Mouse (Mus musculus): ENCODE data around the gene Syncrip. TPM values are rescaled to one million over a fixed set of nuclear protein-coding genes. Genes with fewer than 3 reads are reported as not detected.

Syncrip gene
- polyA plus RNA-seq, 1 experiment = 7.9 TPM

DNA sequence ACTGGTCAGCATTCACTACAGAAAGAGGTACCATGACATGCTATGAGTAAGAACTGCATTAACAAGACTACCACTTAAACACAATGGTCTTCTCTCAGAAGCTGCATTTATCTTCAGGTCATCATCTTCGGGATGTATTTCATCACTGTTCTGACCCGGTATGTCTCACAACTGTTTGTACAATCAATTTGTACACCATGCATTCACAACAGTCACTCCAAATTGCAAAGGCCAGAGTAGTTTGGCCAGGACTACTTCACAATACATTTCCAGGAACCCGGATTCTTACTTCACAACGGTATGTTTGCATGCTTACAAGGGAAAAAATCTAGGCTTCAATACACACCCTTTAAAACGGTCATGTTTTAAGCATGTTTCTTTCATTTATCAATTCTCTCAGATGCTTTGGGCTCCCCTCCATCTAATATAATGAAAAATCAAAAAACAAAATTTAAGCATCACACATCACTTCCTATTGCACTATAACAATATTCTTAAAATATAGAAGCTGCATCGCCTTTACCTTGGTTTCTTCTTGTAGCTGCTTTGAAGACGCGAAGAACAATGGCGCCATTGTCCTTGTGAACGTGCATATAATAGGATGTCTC is 39.7 kb upstream of the Syncrip start:
- TF ChIP-seq CTCF (IDR thresholded peaks at IDR 0.05; ENCODE audit: insufficient read depth, low read length) (no peak), POLR2A (IDR thresholded peaks at IDR 0.05; ENCODE audit: borderline replicate concordance, extremely low read depth, low read depth, low read length) (no peak)
- under 1% methylated on average over 10 of the region's 10 CpGs for WGBS
- no peak for DNase-seq
- Histone ChIP-seq H3K4me1 (ENCODE audit: control insufficient read depth, insufficient read depth, low read length) (peaks cover 6% of the 10 kb centered on the region), H3K4me3 (replicated peaks; ENCODE audit: extremely low read depth, low read depth, low read length) (peak overlapping the region; percentile 79)

- TF ChIP-seq CTCF (IDR thresholded peaks at IDR 0.05; ENCODE audit: insufficient read depth, low read length) = no peak
- no peak for TF ChIP-seq POLR2A (IDR thresholded peaks at IDR 0.05; ENCODE audit: borderline replicate concordance, extremely low read depth, low read depth, low read length)
- WGBS = 43% methylated on average over 4 of the region's 4 CpGs
- peaks cover 6% of the 10 kb centered on the region for H3K4me1 ChIP-seq (ENCODE audit: control insufficient read depth, insufficient read depth, low read length)
- DNase-seq = no peak
- no peak overlapping the region for H3K4me3 ChIP-seq (replicated peaks; ENCODE audit: extremely low read depth, low read depth, low read length)
Measured at GRCm38 (mm10) chr9:88520849-88521483, 38.6 kb upstream of the Syncrip start.

DNA sequence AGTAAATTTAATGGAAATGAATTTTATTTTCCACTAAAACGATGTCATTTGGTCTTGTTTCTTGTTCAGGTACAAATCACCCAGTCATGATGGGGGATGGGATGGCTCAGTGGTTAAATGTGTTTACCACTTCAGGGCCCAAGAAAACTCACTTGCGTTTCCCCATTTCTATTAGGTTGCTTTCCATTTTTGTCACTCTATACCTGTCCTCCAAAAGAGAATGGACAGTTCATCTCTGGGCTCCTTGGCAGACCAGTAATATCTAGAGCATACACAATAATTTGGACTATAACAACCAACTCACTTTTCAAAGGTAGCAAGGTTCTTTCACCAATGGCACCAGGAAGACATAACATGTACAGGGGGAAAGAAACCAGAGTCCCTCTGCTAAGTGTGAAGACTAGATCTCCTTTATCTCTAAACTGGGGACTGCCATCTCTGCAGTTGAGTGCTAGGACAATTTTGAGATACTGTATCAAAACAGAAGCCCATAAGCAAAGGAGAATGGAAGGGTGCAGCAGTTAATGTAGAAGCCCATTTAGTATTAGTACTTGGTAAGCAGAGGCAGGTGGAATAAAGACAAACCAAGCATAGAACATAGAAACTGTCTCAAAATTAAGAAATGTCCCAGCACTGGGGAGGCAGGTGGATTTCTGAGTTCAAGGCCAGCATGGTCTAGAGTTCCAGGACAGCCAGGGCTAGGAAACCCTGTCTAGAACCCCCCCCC is 37.9 kb upstream of the Syncrip start:
- DNase-seq = no peak
- H3K4me1 ChIP-seq (ENCODE audit: control insufficient read depth, insufficient read depth, low read length) = peaks cover 6% of the 10 kb centered on the region
- WGBS = 55% methylated on average over 2 of the region's 2 CpGs
- TF ChIP-seq CTCF (IDR thresholded peaks at IDR 0.05; ENCODE audit: insufficient read depth, low read length) = no peak
- TF ChIP-seq POLR2A (IDR thresholded peaks at IDR 0.05; ENCODE audit: borderline replicate concordance, extremely low read depth, low read depth, low read length) = no peak
- H3K4me3 ChIP-seq (replicated peaks; ENCODE audit: extremely low read depth, low read depth, low read length) = no peak overlapping the region

GRCm38 (mm10) chr9:88519390-88520121 is 37.2 kb upstream of the Syncrip start:
- DNase-seq = no peak

DNA sequence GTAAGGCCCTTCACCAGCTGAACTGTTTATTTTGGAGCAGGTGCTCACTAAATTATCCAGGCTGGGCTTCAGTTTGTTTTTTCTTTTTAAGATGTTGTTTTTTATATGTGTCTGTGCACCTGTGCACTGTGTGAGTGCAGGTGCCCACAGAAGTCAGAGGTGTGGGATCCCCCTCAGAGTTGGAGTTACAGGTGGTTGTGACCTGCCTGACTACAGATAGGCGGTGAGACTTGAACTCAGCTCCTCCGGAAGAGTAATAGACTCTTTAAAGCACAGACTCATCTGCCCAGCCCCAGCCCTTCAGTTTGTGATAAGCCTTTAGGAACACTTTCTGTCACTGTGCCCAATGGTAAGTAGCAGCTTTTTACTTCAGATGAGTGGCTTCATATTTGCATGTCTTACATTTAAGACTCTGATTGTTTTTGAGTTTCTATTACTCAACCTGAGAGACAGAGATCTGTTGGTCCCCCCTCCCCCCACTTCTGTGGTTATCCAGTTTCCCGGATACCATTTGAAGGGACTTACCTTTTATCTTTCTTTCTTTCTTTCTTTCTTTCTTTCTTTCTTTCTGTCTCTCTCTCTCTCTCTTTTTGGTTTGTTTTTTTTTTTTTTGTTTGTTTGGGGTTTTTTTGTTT is 34.1 kb upstream of the Syncrip start:
- no peak for TF ChIP-seq POLR2A (IDR thresholded peaks at IDR 0.05; ENCODE audit: borderline replicate concordance, extremely low read depth, low read depth, low read length)
- no peak for TF ChIP-seq CTCF (IDR thresholded peaks at IDR 0.05; ENCODE audit: insufficient read depth, low read length)
- H3K4me3 ChIP-seq (replicated peaks; ENCODE audit: extremely low read depth, low read depth, low read length) = no peak overlapping the region
- DNase-seq = no peak
- WGBS = 74% methylated on average over 3 of the region's 3 CpGs
- peaks cover 1% of the 10 kb centered on the region for H3K4me1 ChIP-seq (ENCODE audit: control insufficient read depth, insufficient read depth, low read length)

More at GRCm38 (mm10) chr9:88519390-88520121, 37.2 kb upstream of the Syncrip start:
- Histone ChIP-seq H3K4me1 (ENCODE audit: control insufficient read depth, insufficient read depth, low read length) (peaks cover 6% of the 10 kb centered on the region), H3K4me3 (replicated peaks; ENCODE audit: extremely low read depth, low read depth, low read length) (no peak overlapping the region)
- no peak for TF ChIP-seq POLR2A (IDR thresholded peaks at IDR 0.05; ENCODE audit: borderline replicate concordance, extremely low read depth, low read depth, low read length)
- no peak for TF ChIP-seq CTCF (IDR thresholded peaks at IDR 0.05; ENCODE audit: insufficient read depth, low read length)

DNA sequence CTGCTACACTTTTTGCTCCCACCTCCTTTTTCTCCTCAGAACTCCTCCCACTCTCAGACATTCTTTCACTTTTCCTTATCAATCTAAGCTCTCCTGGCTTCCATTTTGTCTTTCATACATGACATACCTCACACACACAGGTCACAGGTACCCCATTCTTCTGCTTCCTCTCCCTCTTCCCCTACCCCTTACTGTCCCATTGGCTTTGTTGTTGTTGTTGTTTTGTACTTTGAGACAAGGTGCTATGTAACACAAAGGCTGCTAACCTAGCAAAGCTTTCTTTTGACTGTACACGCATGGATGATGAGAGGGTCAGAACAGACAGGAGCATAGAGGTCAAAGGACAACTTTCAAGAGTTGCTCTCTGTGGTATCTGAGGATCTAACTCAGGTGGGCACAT is 33.2 kb upstream of the Syncrip start:
- no peak overlapping the region for H3K4me3 ChIP-seq (replicated peaks; ENCODE audit: extremely low read depth, low read depth, low read length)
- H3K4me1 ChIP-seq (ENCODE audit: control insufficient read depth, insufficient read depth, low read length) = no peaks in the 10 kb centered on the region
- TF ChIP-seq POLR2A (IDR thresholded peaks at IDR 0.05; ENCODE audit: borderline replicate concordance, extremely low read depth, low read depth, low read length) (no peak), CTCF (IDR thresholded peaks at IDR 0.05; ENCODE audit: insufficient read depth, low read length) (no peak)
- DNase-seq = no peak
- WGBS = 93% methylated on average over 1 of the region's 1 CpGs

- no peak for DNase-seq
- H3K4me3 ChIP-seq (replicated peaks; ENCODE audit: extremely low read depth, low read depth, low read length) = no peak overlapping the region
- 83% methylated on average over 6 of the region's 6 CpGs for WGBS
Measured at GRCm38 (mm10) chr9:88501846-88502245, 19.5 kb upstream of the Syncrip start.

DNA sequence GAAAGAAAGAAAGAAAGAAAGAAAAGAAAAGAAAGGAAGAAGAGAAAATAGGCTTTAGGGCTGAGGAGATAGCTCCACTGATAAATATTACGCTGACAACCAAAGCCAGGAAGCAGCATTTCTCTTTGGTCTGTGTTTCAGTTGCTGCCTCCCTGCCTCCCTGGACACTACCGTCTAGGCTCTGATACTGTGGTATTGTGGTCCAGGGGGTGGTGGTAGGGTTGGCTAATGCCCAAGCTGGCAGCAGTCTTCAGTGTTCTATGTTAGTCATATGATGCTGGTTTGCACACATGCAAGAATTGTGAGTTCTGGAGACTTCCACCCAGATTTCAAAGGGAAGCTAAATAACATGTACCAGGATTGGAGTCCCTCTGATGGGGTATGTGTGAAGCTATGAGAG is 17.7 kb upstream of the Syncrip start:
- 58% methylated on average over 2 of the region's 2 CpGs for WGBS
- H3K4me1 ChIP-seq (ENCODE audit: control insufficient read depth, insufficient read depth, low read length) = no peaks in the 10 kb centered on the region; the same call in 1 of the 2 replicates
- no peak overlapping the region for H3K4me3 ChIP-seq (replicated peaks; ENCODE audit: extremely low read depth, low read depth, low read length)
- no peak for TF ChIP-seq CTCF (IDR thresholded peaks at IDR 0.05; ENCODE audit: insufficient read depth, low read length)
- TF ChIP-seq POLR2A (IDR thresholded peaks at IDR 0.05; ENCODE audit: borderline replicate concordance, extremely low read depth, low read depth, low read length) = no peak
- DNase-seq = no peak

More at GRCm38 (mm10) chr9:88501846-88502245, 19.5 kb upstream of the Syncrip start:
- no peaks in the 10 kb centered on the region; the same call in 1 of the 2 replicates for H3K4me1 ChIP-seq (ENCODE audit: control insufficient read depth, insufficient read depth, low read length)
- no peak for TF ChIP-seq POLR2A (IDR thresholded peaks at IDR 0.05; ENCODE audit: borderline replicate concordance, extremely low read depth, low read depth, low read length)
- TF ChIP-seq CTCF (IDR thresholded peaks at IDR 0.05; ENCODE audit: insufficient read depth, low read length) = no peak

GRCm38 (mm10) chr9:88492522-88492921 is 10.1 kb upstream of the Syncrip start:
- no peak for DNase-seq
- WGBS = 68% methylated on average over 1 of the region's 1 CpGs
- Histone ChIP-seq H3K4me1 (ENCODE audit: control insufficient read depth, insufficient read depth, low read length) (no peaks in the 10 kb centered on the region), H3K4me3 (replicated peaks; ENCODE audit: extremely low read depth, low read depth, low read length) (no peak overlapping the region)
- TF ChIP-seq CTCF (IDR thresholded peaks at IDR 0.05; ENCODE audit: insufficient read depth, low read length) (no peak), POLR2A (IDR thresholded peaks at IDR 0.05; ENCODE audit: borderline replicate concordance, extremely low read depth, low read depth, low read length) (no peak)
